Mouse (Mus musculus) heart, postnatal 0 days (tissue): ENCODE data around the gene Lgals8. TPM values are rescaled to one million over a fixed set of nuclear protein-coding genes. Genes with fewer than 3 reads are reported as not detected.

Experiments
- ATAC-seq: fragments of 200-750 bp; cut with Nextera tagmentation; 2 replicates; pipeline ENCODE4 v1.8.0; 2017; ENCODE audit warnings: low read depth, moderate number of reproducible peaks, moderate library complexity; ENCODE audit not compliant: insufficient read depth
- DNase-seq: peaks from one replicate; pipeline ENCODE4 v3.0.0-alpha.2; 2016; ENCODE audit warnings: low spot score
- H3K27ac ChIP-seq: fragments of 300-500 bp; sonication (generic); 2 replicates; pipeline ENCODE4 v1.5.1; 2014; ENCODE audit warnings: low read depth, mild to moderate bottlenecking
- H3K27me3 ChIP-seq: fragments of 300-500 bp; sonication (generic); 2 replicates; pipeline ENCODE4 v1.6.1; 2014; ENCODE audit warnings: low read length, mixed read lengths; ENCODE audit not compliant: control insufficient read depth, insufficient read depth
- H3K36me3 ChIP-seq: fragments of 300-500 bp; sonication (generic); replicated peaks from 2 replicates; pipeline ENCODE4 v1.6.1; 2014; ENCODE audit warnings: low read length, mixed read lengths; ENCODE audit not compliant: control insufficient read depth, insufficient read depth
- H3K4me1 ChIP-seq: fragments of 300-500 bp; sonication (generic); 2 replicates; pipeline ENCODE4 v1.6.1; 2014; ENCODE audit warnings: antibody characterized with exemption; ENCODE audit not compliant: control insufficient read depth, insufficient read depth
- H3K4me2 ChIP-seq: fragments of 300-500 bp; sonication (generic); 2 replicates; pipeline ENCODE4 v1.6.1; 2014; ENCODE audit warnings: low read depth, mild to moderate bottlenecking, low read length, moderate library complexity
- H3K4me3 ChIP-seq: fragments of 300-500 bp; sonication (generic); 2 replicates; pipeline ENCODE4 v1.5.1; 2014; ENCODE audit warnings: low read depth, low read length
- H3K9ac ChIP-seq: fragments of 300-500 bp; sonication (generic); replicated peaks from 2 replicates; pipeline ENCODE4 v1.6.1; 2014; ENCODE audit warnings: low read depth, low read length, mixed read lengths
- H3K9me3 ChIP-seq: fragments of 300-500 bp; sonication (generic); replicated peaks from 2 replicates; pipeline ENCODE4 v1.6.1; 2016; ENCODE audit warnings: low read length; ENCODE audit not compliant: control insufficient read depth
- CTCF ChIP-seq: IDR thresholded peaks from 2 replicates; pipeline ENCODE4 v1.5.1; 2016; ENCODE audit warnings: antibody characterized with exemption, control low read depth, low read depth
- EP300 ChIP-seq: IDR thresholded peaks from 2 replicates; pipeline ENCODE4 v1.6.1; 2016; ENCODE audit warnings: antibody characterized with exemption, low read depth
- WGBS: fragments of 180-500 bp; shearing (Covaris S2); extraction: QIAGEN DNeasy Blood & Tissue Kit; methylation state at CpG from one replicate; pipeline ENCODE4 v1.1.7; 2014; 5-methylcytosine and 5-hydroxymethylcytosine counted together
- polyA plus RNA-seq: library from polyadenylated mRNA; unstranded; fragments of >200 nt; fragmentation: Nextera tagmentation; extraction: Ambion mirVana; gene quantifications from 2 replicates; pipeline ENCODE4 v1.2.1, GENCODE M21; 2015
- total RNA-seq: library from RNA; depleted of rRNA; stranded (reverse); fragments of >200 nt; gene quantifications from 2 replicates; pipeline ENCODE4 v1.2.3, GENCODE M21; 2014; ENCODE audit warnings: low replicate concordance

The Lgals8 gene
- total and polyA plus RNA-seq, 2 experiments from 2014 or later, result 18.0 to 21.8 TPM

GRCm38 (mm10) chr13:12442008-12442587 is 22.6 kb downstream of the Lgals8 start:
- 47% methylated on average over 2 of the region's 2 CpGs for WGBS
- TF ChIP-seq EP300 (no peak), CTCF (no peak)
- H3K36me3 ChIP-seq, result peaks cover 60% of the 10 kb centered on the region
- DNase-seq (peak; percentile 67), ATAC-seq (peak; percentile 86)
- peak overlapping the region; percentile 46 for H3K27ac ChIP-seq
- H3K27me3 ChIP-seq, result no peaks in the 10 kb centered on the region
- no peaks in the 10 kb centered on the region for H3K9me3 ChIP-seq
- peaks cover 7% of the 10 kb centered on the region; the same call in 1 of the 2 replicates for H3K4me1 ChIP-seq
- H3K4me3 ChIP-seq, result no peak overlapping the region
- H3K9ac ChIP-seq, result no peak overlapping the region
- H3K4me2 ChIP-seq, result no peak overlapping the region

DNA sequence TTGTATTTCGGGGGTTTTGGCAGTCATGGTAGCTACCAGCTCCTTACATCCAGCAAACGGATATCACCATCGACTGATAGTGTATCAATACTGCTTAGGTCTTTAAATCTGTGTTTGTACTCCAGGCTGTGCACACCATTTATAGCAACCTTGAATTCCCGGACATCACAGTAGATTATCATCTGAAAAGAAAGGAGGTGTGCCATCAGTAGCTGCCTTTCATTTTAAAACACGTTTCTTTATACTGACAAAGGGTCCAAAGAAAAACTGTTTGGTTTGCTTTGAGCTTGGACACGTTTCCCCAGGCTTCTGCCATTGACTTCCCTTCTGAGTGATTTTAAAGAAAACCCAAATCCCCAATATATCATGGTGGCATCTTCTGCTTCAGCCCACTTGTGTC is 23.9 kb downstream of the Lgals8 start:
- 90% methylated on average over 6 of the region's 6 CpGs for WGBS

GRCm38 (mm10) chr13:12439586-12439985 is 25.2 kb downstream of the Lgals8 start:
- no peak overlapping the region for H3K4me3 ChIP-seq
- no peak overlapping the region for H3K4me2 ChIP-seq
- TF ChIP-seq EP300 (no peak), CTCF (no peak)
- H3K4me1 ChIP-seq, result peaks cover 7% of the 10 kb centered on the region; the same call in 1 of the 2 replicates
- H3K27me3 ChIP-seq, result no peaks in the 10 kb centered on the region
- DNase-seq, result no peak
- H3K27ac ChIP-seq, result no peak overlapping the region
- H3K9ac ChIP-seq, result no peak overlapping the region
- H3K9me3 ChIP-seq, result no peaks in the 10 kb centered on the region
- WGBS, result 90% methylated on average over 3 of the region's 3 CpGs
- ATAC-seq, result no peak
- H3K36me3 ChIP-seq, result peaks cover 66% of the 10 kb centered on the region

More for the DNA sequence above, 23.9 kb downstream of the Lgals8 start:
- Histone ChIP-seq H3K4me1 (peaks cover 7% of the 10 kb centered on the region; the same call in 1 of the 2 replicates), H3K36me3 (peaks cover 59% of the 10 kb centered on the region), H3K27ac (no peak overlapping the region), H3K9me3 (no peaks in the 10 kb centered on the region), H3K27me3 (no peaks in the 10 kb centered on the region), H3K4me3 (no peak overlapping the region), H3K9ac (no peak overlapping the region), H3K4me2 (no peak overlapping the region)
- ATAC-seq (no peak), DNase-seq (no peak)
- TF ChIP-seq CTCF (no peak), EP300 (no peak)

GRCm38 (mm10) chr13:12433843-12434242 is 30.9 kb downstream of the Lgals8 start:
- 71% methylated on average over 5 of the region's 5 CpGs for WGBS
- Histone ChIP-seq H3K4me1 (no peaks in the 10 kb centered on the region), H3K4me3 (no peak overlapping the region), H3K9me3 (no peaks in the 10 kb centered on the region), H3K9ac (no peak overlapping the region), H3K4me2 (no peak overlapping the region), H3K36me3 (peaks cover 89% of the 10 kb centered on the region), H3K27me3 (no peaks in the 10 kb centered on the region), H3K27ac (no peak overlapping the region)
- no peak for ATAC-seq
- TF ChIP-seq EP300 (no peak), CTCF (no peak)
- no peak for DNase-seq

DNA sequence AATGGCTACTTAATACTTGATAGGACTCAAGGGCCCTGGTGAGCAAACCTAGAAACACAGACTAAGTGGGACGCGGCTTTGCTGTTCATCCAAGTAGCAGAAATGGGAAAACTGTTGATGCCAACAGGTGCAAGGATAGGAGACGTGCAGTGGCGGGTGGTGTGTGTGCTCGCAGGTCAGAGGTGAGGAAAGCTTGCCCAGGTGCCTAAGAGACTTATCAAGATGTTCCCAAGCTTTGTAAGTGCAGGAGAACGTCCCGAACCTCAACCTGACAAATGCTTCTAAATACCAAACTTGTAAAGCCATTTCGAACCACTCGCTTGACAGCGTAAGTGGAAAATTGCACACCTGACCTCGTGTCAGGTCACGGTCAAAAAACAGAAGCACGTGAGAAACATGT is 36.2 kb downstream of the Lgals8 start:
- 92% methylated on average over 13 of the region's 13 CpGs for WGBS

DNA sequence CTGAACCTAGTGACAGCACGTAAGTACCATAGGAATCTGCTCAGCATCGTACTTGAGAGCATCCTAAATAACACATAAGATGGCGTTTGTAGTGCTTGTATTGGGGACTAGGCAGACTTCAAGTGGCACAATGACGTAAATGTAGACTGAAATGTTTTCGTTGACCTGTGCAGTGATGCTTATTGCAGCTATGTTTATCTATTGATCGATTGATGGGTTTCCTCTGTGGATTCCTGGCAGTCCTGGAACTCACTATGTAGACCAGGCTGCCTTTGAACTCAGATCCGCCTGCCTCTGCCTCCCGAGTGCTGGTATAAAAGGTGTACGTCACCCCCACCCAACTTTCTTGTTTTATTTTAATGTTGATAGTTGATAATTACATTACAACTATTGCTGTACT is 44.1 kb downstream of the Lgals8 start:
- H3K36me3 ChIP-seq, result peaks cover 85% of the 10 kb centered on the region
- H3K27me3 ChIP-seq, result no peaks in the 10 kb centered on the region
- TF ChIP-seq CTCF, result no peak
- no peak for TF ChIP-seq EP300
- H3K9ac ChIP-seq, result no peak overlapping the region
- H3K4me2 ChIP-seq, result no peak overlapping the region
- H3K4me3 ChIP-seq, result no peak overlapping the region
- no peaks in the 10 kb centered on the region for H3K9me3 ChIP-seq
- DNase-seq, result no peak
- no peak for ATAC-seq
- no peak overlapping the region for H3K27ac ChIP-seq
- 86% methylated on average over 9 of the region's 9 CpGs for WGBS
- H3K4me1 ChIP-seq, result no peaks in the 10 kb centered on the region

More for the DNA sequence above, 36.2 kb downstream of the Lgals8 start:
- ATAC-seq, result no peak
- H3K36me3 ChIP-seq, result peaks cover 91% of the 10 kb centered on the region
- TF ChIP-seq EP300 (no peak), CTCF (no peak)
- H3K27ac ChIP-seq, result no peak overlapping the region
- no peak for DNase-seq
- H3K4me2 ChIP-seq, result no peak overlapping the region
- no peak overlapping the region for H3K9ac ChIP-seq
- H3K4me1 ChIP-seq, result no peaks in the 10 kb centered on the region
- no peaks in the 10 kb centered on the region for H3K27me3 ChIP-seq
- no peak overlapping the region for H3K4me3 ChIP-seq
- no peaks in the 10 kb centered on the region for H3K9me3 ChIP-seq
